Mouse (Mus musculus): ENCODE results near the gene Fem1b.

DNA sequence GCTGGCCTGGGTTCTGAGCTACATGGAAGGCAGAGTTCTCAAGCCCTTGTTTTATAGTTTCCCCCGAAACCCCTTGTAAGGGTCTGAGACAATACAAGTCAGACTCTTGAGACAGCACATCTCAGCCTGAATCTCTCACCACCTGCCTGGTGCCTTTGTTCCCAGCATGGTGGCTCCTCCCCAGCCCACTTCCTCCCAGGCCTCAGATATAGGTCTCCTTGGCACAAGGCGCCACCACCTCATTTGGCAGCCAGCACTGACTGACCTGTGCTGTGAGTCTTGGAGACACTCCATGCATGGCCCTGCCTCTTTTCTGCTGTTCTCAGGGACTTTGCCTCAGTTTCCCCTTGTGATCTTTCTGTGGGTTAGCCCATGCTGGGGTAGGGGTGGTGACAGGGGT lies 39.8 kb upstream of the Fem1b start:
- no peak for TF ChIP-seq POLR2A (IDR thresholded peaks at IDR 0.05; ENCODE audit: low read depth, low read length)
- no peak for TF ChIP-seq CTCF (IDR thresholded peaks at IDR 0.05; ENCODE audit: extremely low read depth, insufficient read length, insufficient replicate concordance, low read depth, low read length)
